Mouse (Mus musculus): ENCODE data around the gene Hras. TPM values are rescaled to one million over a fixed set of nuclear protein-coding genes. Genes with fewer than 3 reads are reported as not detected.

Gene Hras
- polyA plus RNA-seq, 1 experiment from 2014 or later, result 103 TPM

MicroRNAs within 50 kb of the gene (microRNA counts, 519-probe panel; counts per million panel counts)
- 4,625 counts per million, percentile 87 among the panel's probes with 10 or more counts for microRNA mmu-miR-210

Small RNA genes lying within 50 kb of the gene (microRNA-seq; reads per million reads assigned to microRNA genes)
- 657 reads per million, percentile 70 among the genes with 10 or more reads in this experiment for gene Mir210

Other genes starting within 250 kb of the Hras start
- 0.43 and 1.6 TPM in 2 replicates for gene Ifitm5, start 243.7 kb downstream of the Hras start, polyA plus RNA-seq (2016; fragmentation: Nextera tagmentation; extraction: Ambion mirVana)
- gene Gm45717, start 238.1 kb downstream of the Hras start, polyA plus RNA-seq (2016; fragmentation: Nextera tagmentation; extraction: Ambion mirVana), result 0.97 TPM in 1 of 2 replicates, not detected in the other
- 326 and 340 TPM in 2 replicates for gene Ifitm2, start 238.0 kb downstream of the Hras start, polyA plus RNA-seq (2016; fragmentation: Nextera tagmentation; extraction: Ambion mirVana)
- gene Ifitm1, start 226.8 kb downstream of the Hras start, polyA plus RNA-seq (2016; fragmentation: Nextera tagmentation; extraction: Ambion mirVana), result 8.8 and 9.1 TPM in 2 replicates
- gene Ifitm3, start 183.2 kb downstream of the Hras start, polyA plus RNA-seq (2016; fragmentation: Nextera tagmentation; extraction: Ambion mirVana), result 22.5 and 26.0 TPM in 2 replicates
- not detected in 2 replicates for gene Ifitm6, start 176.1 kb downstream of the Hras start, polyA plus RNA-seq (2016; fragmentation: Nextera tagmentation; extraction: Ambion mirVana)
- not detected in 2 replicates for gene Gm17387, start 164.9 kb downstream of the Hras start, polyA plus RNA-seq (2016; fragmentation: Nextera tagmentation; extraction: Ambion mirVana)
- 46.1 and 46.5 TPM in 2 replicates for gene B4galnt4, start 132.9 kb downstream of the Hras start, polyA plus RNA-seq (2016; fragmentation: Nextera tagmentation; extraction: Ambion mirVana)
- gene Pkp3, start 115.8 kb downstream of the Hras start, polyA plus RNA-seq (2016; fragmentation: Nextera tagmentation; extraction: Ambion mirVana), result 3.1 and 4.5 TPM in 2 replicates
- gene Sigirr, start 93.4 kb downstream of the Hras start, polyA plus RNA-seq (2016; fragmentation: Nextera tagmentation; extraction: Ambion mirVana), result 1.7 and 2.6 TPM in 2 replicates
- gene Ano9, start 76.2 kb downstream of the Hras start, polyA plus RNA-seq (2016; fragmentation: Nextera tagmentation; extraction: Ambion mirVana), result 0.59 and 0.81 TPM in 2 replicates
- 76.0 and 76.5 TPM in 2 replicates for gene Ptdss2, start 71.6 kb downstream of the Hras start, polyA plus RNA-seq (2016; fragmentation: Nextera tagmentation; extraction: Ambion mirVana)
- gene Rnh1, start 21.1 kb downstream of the Hras start, polyA plus RNA-seq (2016; fragmentation: Nextera tagmentation; extraction: Ambion mirVana), result 61.0 and 61.9 TPM in 2 replicates
- 10.8 and 12.2 TPM in 2 replicates for gene Lrrc56, start 152 bp upstream of the Hras start, polyA plus RNA-seq (2016; fragmentation: Nextera tagmentation; extraction: Ambion mirVana)
- gene Lmntd2, start 20.1 kb upstream of the Hras start, polyA plus RNA-seq (2016; fragmentation: Nextera tagmentation; extraction: Ambion mirVana), result 3.3 and 3.9 TPM in 2 replicates
- gene Rassf7, start 21.9 kb upstream of the Hras start, polyA plus RNA-seq (2016; fragmentation: Nextera tagmentation; extraction: Ambion mirVana), result 34.7 and 35.6 TPM in 2 replicates
- gene Phrf1, start 34.8 kb upstream of the Hras start, polyA plus RNA-seq (2016; fragmentation: Nextera tagmentation; extraction: Ambion mirVana), result 95.5 and 99.3 TPM in 2 replicates
- gene Irf7, start 72.5 kb upstream of the Hras start, polyA plus RNA-seq (2016; fragmentation: Nextera tagmentation; extraction: Ambion mirVana), result 1.1 and 1.5 TPM in 2 replicates
- not detected in 2 replicates for gene Cdhr5, start 82.8 kb upstream of the Hras start, polyA plus RNA-seq (2016; fragmentation: Nextera tagmentation; extraction: Ambion mirVana)
- gene Sct, start 85.1 kb upstream of the Hras start, polyA plus RNA-seq (2016; fragmentation: Nextera tagmentation; extraction: Ambion mirVana), result 2.4 and 2.7 TPM in 2 replicates
- gene Drd4, start 98.0 kb upstream of the Hras start, polyA plus RNA-seq (2016; fragmentation: Nextera tagmentation; extraction: Ambion mirVana), result 0.81 and 0.86 TPM in 2 replicates
- gene Deaf1, start 133.7 kb upstream of the Hras start, polyA plus RNA-seq (2016; fragmentation: Nextera tagmentation; extraction: Ambion mirVana), result 96.5 and 96.6 TPM in 2 replicates
- gene Tmem80, start 133.7 kb upstream of the Hras start, polyA plus RNA-seq (2016; fragmentation: Nextera tagmentation; extraction: Ambion mirVana), result 60.5 and 66.9 TPM in 2 replicates
- 2.6 and 2.7 TPM in 2 replicates for gene Eps8l2, start 144.9 kb upstream of the Hras start, polyA plus RNA-seq (2016; fragmentation: Nextera tagmentation; extraction: Ambion mirVana)
- 352 and 355 TPM in 2 replicates for gene Taldo1, start 198.2 kb upstream of the Hras start, polyA plus RNA-seq (2016; fragmentation: Nextera tagmentation; extraction: Ambion mirVana)
- gene Gatd1, start 220.1 kb upstream of the Hras start, polyA plus RNA-seq (2016; fragmentation: Nextera tagmentation; extraction: Ambion mirVana), result 52.2 and 54.1 TPM in 2 replicates
- 27.9 and 30.9 TPM in 2 replicates for gene Cend1, start 235.5 kb upstream of the Hras start, polyA plus RNA-seq (2016; fragmentation: Nextera tagmentation; extraction: Ambion mirVana)
- gene Slc25a22, start 243.9 kb upstream of the Hras start, polyA plus RNA-seq (2016; fragmentation: Nextera tagmentation; extraction: Ambion mirVana), result 54.8 and 62.1 TPM in 2 replicates

All from hindbrain, embryonic 12.5 days (tissue).